Mouse (Mus musculus): Measurements from ENCODE around the gene Gm4027. TPM values are rescaled to one million over a fixed set of nuclear protein-coding genes. Genes with fewer than 3 reads are reported as not detected.
"Not testable (repeated sequence)": the region's sequence is repeated elsewhere in the genome, so short reads cannot be mapped to it uniquely, and the experiment has no call there.

The Gm4027 gene
- total RNA-seq (2017) = not detected in 2 replicates

GRCm38 (mm10) chr12:87618569-87618968 is at the start of gene Gm4027:
Gm4027 (plus strand) TSS chr12:87618869.
- ATAC-seq (replicated peaks; ENCODE audit: low read depth, poor library complexity, severe bottlenecking) = not testable (repeated sequence)

- not testable (repeated sequence) for ATAC-seq (replicated peaks; ENCODE audit: low read depth, poor library complexity, severe bottlenecking)
Measured at GRCm38 (mm10) chr12:87601388-87601787, 17.3 kb upstream of the Gm4027 start.

GRCm38 (mm10) chr12:87602388-87602787 is 16.3 kb upstream of the Gm4027 start, which contains the start of gene Oog1:
Oog1 (plus strand) TSS chr12:87602688.
- not testable (repeated sequence) for ATAC-seq (replicated peaks; ENCODE audit: low read depth, poor library complexity, severe bottlenecking)

GRCm38 (mm10) chr12:87644520-87644919 is 25.9 kb downstream of the Gm4027 start, which contains the start of gene Gm16381:
Gm16381 (minus strand) TSS chr12:87644620.
- ATAC-seq (replicated peaks; ENCODE audit: low read depth, poor library complexity, severe bottlenecking) = not testable (repeated sequence)

- not testable (repeated sequence) for ATAC-seq (replicated peaks; ENCODE audit: low read depth, poor library complexity, severe bottlenecking)
Measured at GRCm38 (mm10) chr12:87652916-87653703, 34.4 kb downstream of the Gm4027 start.

Other genes with a start within 250 kb of the Gm4027 start
- gene Sptlc2, start 230.5 kb upstream of the Gm4027 start, total RNA-seq (2017) = 70.8 and 79.8 TPM in 2 replicates
- 100.0 and 104 TPM in 2 replicates for gene Slirp, start 175.0 kb upstream of the Gm4027 start, total RNA-seq (2017)
- 48.6 and 72.2 TPM in 2 replicates for gene Alkbh1, start 174.9 kb upstream of the Gm4027 start, total RNA-seq (2017)
- gene Snw1, start 146.6 kb upstream of the Gm4027 start, total RNA-seq (2017) = 178 and 187 TPM in 2 replicates
- gene Gm5788, start 124.1 kb upstream of the Gm4027 start, total RNA-seq (2017) = not detected in 2 replicates
- gene Gm8300, start 104.6 kb upstream of the Gm4027 start, total RNA-seq (2017) = not detected in 2 replicates
- not detected in 2 replicates for gene Oog1, start 16.2 kb upstream of the Gm4027 start, total RNA-seq (2017)
- not detected in 2 replicates for gene Gm16381, start 25.8 kb downstream of the Gm4027 start, total RNA-seq (2017)
- gene Gm21319, start 156.9 kb downstream of the Gm4027 start, total RNA-seq (2017) = not detected in 2 replicates
- not detected in 2 replicates for gene Gm21936, start 176.6 kb downstream of the Gm4027 start, total RNA-seq (2017)
- gene BB287469, start 197.7 kb downstream of the Gm4027 start, total RNA-seq (2017) = not detected in 2 replicates
- not detected in 2 replicates for gene Gm2001, start 223.5 kb downstream of the Gm4027 start, total RNA-seq (2017)